Mouse (Mus musculus): ENCODE measurements around the gene Aipl1.

GRCm38 (mm10) chr11:72016518-72017252, 20.6 kb downstream of the Aipl1 start:
- no peak for TF ChIP-seq CTCF (IDR thresholded peaks at IDR 0.05; ENCODE audit: control insufficient read depth, insufficient read depth, insufficient read length)
- TF ChIP-seq CEBPB (IDR thresholded peaks at IDR 0.05; ENCODE audit: low read depth): no peak
- TF ChIP-seq USF1 (IDR thresholded peaks at IDR 0.05; ENCODE audit: low read depth): no peak
- no peak for TF ChIP-seq MYOD1 (IDR thresholded peaks at IDR 0.05; ENCODE audit: control insufficient read depth, insufficient read length, low read depth)
- no peak for TF ChIP-seq MYOG (IDR thresholded peaks at IDR 0.05; ENCODE audit: control insufficient read depth, extremely low read depth, insufficient read length)
- no peak for TF ChIP-seq MAX (IDR thresholded peaks at IDR 0.05)
- no peak for TF ChIP-seq FOSL1 (IDR thresholded peaks at IDR 0.05; ENCODE audit: insufficient read depth, low read length, poor library complexity, severe bottlenecking)
